13 mouse cellular contexts compared by ENCODE assay signal in genomic region chr2:167235338-167236018, GRCm38 (mm10). TPM values are rescaled to one million over a fixed set of nuclear protein-coding genes. Genes with fewer than 3 reads are reported as not detected.
DNase-seq lines count a peak whose midpoint lies in the region; ATAC-seq and TF ChIP-seq lines count a peak whose summit lies in the region.
"Had no signal": no experiment of that assay in that cellular context is flagged by ENCODE, and none has a peak within 500 bp of the region (broad histone marks: within the 10 kb centered on the region; RNA-seq: fewer than 3 reads in every experiment).

No protein-coding gene starts in this region.

- H3K9me3 ChIP-seq in limb, embryonic 12.5 days = no peaks in the 10 kb centered on the region
- no peaks in the 10 kb centered on the region for H3K9me3 ChIP-seq in limb, embryonic 10.5 days (replicated peaks)
- H3K9me3 ChIP-seq in E14TG2a.4 (ENCODE audit: low read length) = no peaks in the 10 kb centered on the region
- H3K9me3 ChIP-seq: kidney, embryonic 15.5 days; limb, embryonic 13.5 days had no signal

- TF ChIP-seq CTCF in E14TG2a.4 (conservative IDR thresholded peaks at IDR 0.05; ENCODE audit: low read length) = no peak
- TF ChIP-seq CTCF in left cerebral cortex, adult 2 months (IDR thresholded peaks at IDR 0.05) = no peak

- peak overlapping the region; percentile 17; the same call in 1 of the 2 replicates for H3K27ac ChIP-seq in limb, embryonic 12.5 days
- H3K27ac ChIP-seq in limb, embryonic 10.5 days = no peak overlapping the region
- no peak overlapping the region for H3K27ac ChIP-seq in left cerebral cortex, adult 2 months
- H3K27ac ChIP-seq: hindbrain, postnatal 0 days; kidney, embryonic 15.5 days; limb, embryonic 13.5 days had no signal

- no peak overlapping the region for H3K4me3 ChIP-seq in limb, embryonic 12.5 days (replicated peaks)
- no peak overlapping the region for H3K4me3 ChIP-seq in limb, embryonic 10.5 days
- peak overlapping the region; percentile 52 for H3K4me3 ChIP-seq in E14TG2a.4 (replicated peaks; ENCODE audit: low read length)
- H3K4me3 ChIP-seq in left cerebral cortex, adult 2 months = no peak overlapping the region
- H3K4me3 ChIP-seq: kidney, embryonic 15.5 days; limb, embryonic 13.5 days had no signal

- peaks cover 60% of the 10 kb centered on the region for H3K4me1 ChIP-seq in limb, embryonic 12.5 days (replicated peaks)
- H3K4me1 ChIP-seq in limb, embryonic 10.5 days = peaks cover 66% of the 10 kb centered on the region
- peaks cover 64% of the 10 kb centered on the region for H3K4me1 ChIP-seq in E14TG2a.4 (replicated peaks; ENCODE audit: low read depth, low read length)

- H3K4me2 ChIP-seq in limb, embryonic 12.5 days = 0 out of 2 replicates have a peak overlapping the region, but pooled peaks have one; percentile 8
- H3K4me2 ChIP-seq: kidney, embryonic 15.5 days; limb, embryonic 13.5 days had no signal

- DNase-seq in limb, embryonic 10.5 days (ENCODE audit: low spot score) = no peak
- DNase-seq in heart, adult 9 months (ENCODE audit: low spot score in 2 of 2) = peak; percentile 88 to 90
- DNase-seq in heart, postnatal 36 days = peak; percentile 57 to 64
- no peak for DNase-seq in left cerebral cortex, adult 2 months (ENCODE audit: extremely low spot score in 1 of 2, low spot score in 2 of 2)
- DNase-seq in layer of hippocampus, adult 8-10 months (ENCODE audit: low spot score in 2 of 2) = no peak
- DNase-seq: cerebellum, adult 11-12 months; thymus, postnatal 25 days had no signal

- intact Hi-C loops in heart, postnatal 36 days (cut with DNase I) = no loop called here
- intact Hi-C loops in left cerebral cortex, adult 2 months (cut with DNase I) = no loop called here

- peaks cover 2% of the 10 kb centered on the region; the same call in 1 of the 2 replicates for H3K27me3 ChIP-seq in limb, embryonic 12.5 days
- H3K27me3 ChIP-seq in limb, embryonic 10.5 days (ENCODE audit: low read depth, poor library complexity, severe bottlenecking) = 0 out of 2 replicates have a peak, but pooled peaks cover 6% of the 10 kb centered on the region
- H3K27me3 ChIP-seq in E14TG2a.4 (ENCODE audit: insufficient read depth, low read length) = peaks cover 26% of the 10 kb centered on the region

- H3K36me3 ChIP-seq in limb, embryonic 12.5 days = no peaks in the 10 kb centered on the region
- no peaks in the 10 kb centered on the region for H3K36me3 ChIP-seq in limb, embryonic 10.5 days
- H3K36me3 ChIP-seq in E14TG2a.4 (ENCODE audit: insufficient read depth, low read length) = no peaks in the 10 kb centered on the region
- H3K36me3 ChIP-seq: kidney, embryonic 15.5 days; limb, embryonic 13.5 days had no signal

- 67% methylated on average over 17 of the region's 17 CpGs for WGBS in limb, embryonic 12.5 days
- WGBS in limb, embryonic 10.5 days = 74% methylated on average over 17 of the region's 17 CpGs

- ATAC-seq in limb, embryonic 12.5 days (ENCODE audit: insufficient number of reproducible peaks, insufficient read depth, low FRiP score, low TSS enrichment, low read depth) = no peak
- no peak for ATAC-seq in activated CD4-positive, CD25-positive, alpha-beta regulatory T cell, adult 4 months
- ATAC-seq: hindbrain, postnatal 0 days had no signal

- no peak overlapping the region for H3K9ac ChIP-seq in limb, embryonic 12.5 days (replicated peaks)
- H3K9ac ChIP-seq: kidney, embryonic 15.5 days; limb, embryonic 13.5 days had no signal

RNA-seq across cellular contexts. Expression of gene Ptgis, which starts 4.9 kb away (rescaled TPM):
- polyA plus RNA-seq in limb, embryonic 12.5 days (2016; fragmentation: Nextera tagmentation; extraction: Ambion mirVana) = 23.9 and 27.0 TPM in 2 replicates
- 15.6 and 17.6 TPM in 2 replicates for polyA plus RNA-seq in limb, embryonic 10.5 days (2016; fragmentation: Nextera tagmentation; extraction: Ambion mirVana)
- total RNA-seq in heart, postnatal 36 days (2021) = 10 to 100 TPM; 19.5 to 22.2 TPM
- total RNA-seq in left cerebral cortex, adult 2 months (2021) = 1 to 10 TPM; 1.4 to 1.8 TPM
- 1 to 10 TPM; 1.7 to 2.2 (median 1.7) TPM for total RNA-seq in layer of hippocampus, adult 8-10 months (2022)
- polyA plus RNA-seq in activated CD4-positive, CD25-positive, alpha-beta regulatory T cell, adult 4 months (2017; shearing (Covaris generic)) = under 1 TPM in 1 of 2 experiments, not detected in 1; 0.17 TPM

RNA-seq across cellular contexts. Expression of gene Kcnb1, which starts 45.5 kb away (rescaled TPM):
- polyA plus RNA-seq in limb, embryonic 12.5 days (2016; fragmentation: Nextera tagmentation; extraction: Ambion mirVana) = 0.38 and 0.44 TPM in 2 replicates
- 0.10 and 0.14 TPM in 2 replicates for polyA plus RNA-seq in limb, embryonic 10.5 days (2016; fragmentation: Nextera tagmentation; extraction: Ambion mirVana)
- total RNA-seq in heart, postnatal 36 days (2021) = 10 to 100 TPM; 39.2 to 51.7 TPM
- 100 to 1,000 TPM; 230 to 237 TPM for total RNA-seq in left cerebral cortex, adult 2 months (2021)
- total RNA-seq in layer of hippocampus, adult 8-10 months (2022) = 100 to 1,000 TPM in 2 of 4 experiments, 10 to 100 TPM in 2; 90.7 to 118 (median 104) TPM
- under 1 TPM; 0.61 to 0.96 TPM for polyA plus RNA-seq in activated CD4-positive, CD25-positive, alpha-beta regulatory T cell, adult 4 months (2017; shearing (Covaris generic))

Comparison
In these comparisons a context has a peak if more than half of its experiments do, and no peak if none do; other contexts are left out.
1. DNase-seq: peak in heart, adult 9 months (2 of 2) and heart, postnatal 36 days (2 of 2); none in limb, embryonic 10.5 days (single experiment), left cerebral cortex, adult 2 months (0 of 2) and layer of hippocampus, adult 8-10 months (0 of 2).
2. RNA of gene Ptgis, which starts 4.9 kb away (total RNA-seq): 19.5 to 22.2 TPM in heart, postnatal 36 days; 1.4 to 1.8 TPM in left cerebral cortex, adult 2 months and 1.7 to 2.2 TPM in layer of hippocampus, adult 8-10 months; every median in the first group is over 4 times any median in the second.